Mouse (Mus musculus) lung, postnatal 0 days (tissue): Measurements from ENCODE around the gene Gucd1.

Experiments used
- CTCF ChIP-seq: IDR thresholded peaks from 2 replicates; pipeline ENCODE4 v1.5.1; 2016; ENCODE audit warnings: antibody characterized with exemption, mild to moderate bottlenecking
- EP300 ChIP-seq: IDR thresholded peaks from 2 replicates; pipeline ENCODE4 v1.6.1; 2016; ENCODE audit warnings: antibody characterized with exemption, mild to moderate bottlenecking, control low read depth

DNA sequence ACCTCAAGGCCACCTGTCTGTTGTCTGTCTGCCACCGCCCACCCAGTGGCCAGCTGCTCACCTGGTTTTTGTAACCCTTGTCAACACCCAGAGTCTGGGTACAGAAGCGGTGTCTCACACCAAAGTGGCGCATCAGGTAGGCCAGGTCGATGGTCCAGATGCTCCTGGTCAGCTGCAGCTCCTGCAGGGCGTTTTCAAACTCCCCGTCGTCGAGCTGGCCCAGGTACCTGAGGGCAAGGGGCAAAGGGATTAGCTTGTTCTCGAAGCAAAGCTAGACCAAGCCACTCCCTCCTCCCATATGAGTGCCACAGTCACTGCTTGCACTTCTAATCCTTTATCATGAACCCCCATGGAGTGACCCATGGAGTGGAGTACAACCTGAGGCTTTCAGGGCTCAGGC, 6.7 kb downstream of the Gucd1 start:
- TF ChIP-seq CTCF (no peak), EP300 (no peak)
